Mouse (Mus musculus) thymus, adult 2 months (tissue): Measurements from ENCODE around the gene Gm49336. TPM values are rescaled to one million over a fixed set of nuclear protein-coding genes. Genes with fewer than 3 reads are reported as not detected.

Source experiments
- DNase-seq: peaks from one replicate; pipeline ENCODE4 v3.0.0; 2021
- H3K27ac ChIP-seq: fragments of 200-500 bp; 2 replicates; pipeline ENCODE4 v1.5.1; 2012; ENCODE audit warnings: low read length, control low read depth; ENCODE audit not compliant: control insufficient read depth, insufficient read depth
- H3K27me3 ChIP-seq: fragments of 200-500 bp; 2 replicates; pipeline ENCODE4 v1.6.1; 2012; ENCODE audit warnings: mild to moderate bottlenecking, low read length, moderate library complexity, mixed read lengths; ENCODE audit not compliant: control insufficient read depth, insufficient read depth
- H3K36me3 ChIP-seq: fragments of 200-500 bp; 2 replicates; pipeline ENCODE4 v1.6.1; 2012; ENCODE audit warnings: mild to moderate bottlenecking, low read length, moderate library complexity; ENCODE audit not compliant: control insufficient read depth, insufficient read depth
- H3K4me1 ChIP-seq: fragments of 200-500 bp; replicated peaks from 2 replicates; pipeline ENCODE4 v1.6.1; 2012; ENCODE audit warnings: low read length; ENCODE audit not compliant: control insufficient read depth, insufficient read depth
- H3K4me3 ChIP-seq: fragments of 200-500 bp; 2 replicates; pipeline ENCODE4 v1.5.1; 2012; ENCODE audit warnings: mild to moderate bottlenecking, low read length, control low read depth, moderate library complexity; ENCODE audit not compliant: control insufficient read depth, insufficient read depth
- CTCF ChIP-seq: fragments of 200-500 bp; IDR thresholded peaks from 2 replicates; pipeline ENCODE4 v1.5.1; 2012; ENCODE audit warnings: mild to moderate bottlenecking, control low read depth, low read length, moderate library complexity, borderline replicate concordance; ENCODE audit not compliant: control insufficient read depth, poor library complexity, insufficient read depth; ENCODE audit errors: extremely low read depth
- POLR2A ChIP-seq: fragments of 200-500 bp; IDR thresholded peaks from 2 replicates; pipeline ENCODE4 v1.6.1; 2012; ENCODE audit warnings: mild to moderate bottlenecking, low read length, control low read depth, moderate library complexity; ENCODE audit not compliant: control insufficient read depth, poor library complexity, insufficient read depth; ENCODE audit errors: extremely low read depth
- WGBS: fragments of 180-500 bp; shearing (Covaris S2); methylation state at CpG from one replicate; pipeline ENCODE4 v1.1.7; 2018; 5-methylcytosine and 5-hydroxymethylcytosine counted together
- polyA plus RNA-seq: library from polyadenylated mRNA; depleted of rRNA; stranded (reverse); fragments of >200 nt; gene quantifications from 2 replicates; pipeline ENCODE4 v1.2.3, GENCODE M21; 2012

Gm49336 gene
- polyA plus RNA-seq, 1 experiment, result 29.8 TPM

- Histone ChIP-seq H3K27me3 (no peaks in the 10 kb centered on the region), H3K4me1 (peaks cover 14% of the 10 kb centered on the region), H3K36me3 (no peaks in the 10 kb centered on the region), H3K27ac (no peak overlapping the region), H3K4me3 (no peak overlapping the region)
- DNase-seq, result no peak
- WGBS, result 5% methylated on average over 8 of the region's 8 CpGs
- TF ChIP-seq POLR2A (no peak), CTCF (no peak)
These were observed 941 bp downstream of the Gm49336 start for GRCm38 (mm10) chr14:60250366-60250765.

DNA sequence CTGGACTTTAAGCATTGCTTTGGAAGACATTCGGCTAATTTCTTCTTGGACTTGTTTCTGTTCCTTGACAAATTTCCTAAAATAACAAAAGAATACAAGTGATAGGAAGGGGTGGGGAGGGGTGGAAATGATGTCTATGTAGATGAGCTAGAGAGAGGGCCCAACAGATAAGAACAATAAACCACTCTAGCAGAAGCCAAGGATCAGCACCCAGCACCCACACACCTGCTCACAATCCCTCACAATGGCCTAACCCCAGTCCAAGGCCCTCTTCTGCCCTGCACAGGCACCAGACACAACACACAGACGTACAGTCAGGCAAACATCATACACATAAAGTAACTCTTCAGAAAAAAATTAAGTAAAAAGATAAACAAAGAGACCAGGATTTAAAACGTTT is 12.8 kb downstream of the Gm49336 start:
- Histone ChIP-seq H3K27me3 (no peaks in the 10 kb centered on the region), H3K27ac (no peak overlapping the region), H3K4me1 (no peaks in the 10 kb centered on the region), H3K4me3 (no peak overlapping the region), H3K36me3 (peaks cover 47% of the 10 kb centered on the region)
- 91% methylated on average over 3 of the region's 3 CpGs for WGBS
- TF ChIP-seq POLR2A (no peak), CTCF (no peak)
- no peak for DNase-seq

- no peak overlapping the region for H3K27ac ChIP-seq
- H3K4me1 ChIP-seq, result no peaks in the 10 kb centered on the region
- no peaks in the 10 kb centered on the region for H3K27me3 ChIP-seq
- H3K36me3 ChIP-seq, result peaks cover 32% of the 10 kb centered on the region
- no peak for TF ChIP-seq POLR2A
- TF ChIP-seq CTCF, result no peak
- DNase-seq, result no peak
- 97% methylated on average over 10 of the region's 10 CpGs for WGBS
- H3K4me3 ChIP-seq, result no peak overlapping the region
These were observed 31.4 kb downstream of the Gm49336 start for GRCm38 (mm10) chr14:60219886-60220285.

DNA sequence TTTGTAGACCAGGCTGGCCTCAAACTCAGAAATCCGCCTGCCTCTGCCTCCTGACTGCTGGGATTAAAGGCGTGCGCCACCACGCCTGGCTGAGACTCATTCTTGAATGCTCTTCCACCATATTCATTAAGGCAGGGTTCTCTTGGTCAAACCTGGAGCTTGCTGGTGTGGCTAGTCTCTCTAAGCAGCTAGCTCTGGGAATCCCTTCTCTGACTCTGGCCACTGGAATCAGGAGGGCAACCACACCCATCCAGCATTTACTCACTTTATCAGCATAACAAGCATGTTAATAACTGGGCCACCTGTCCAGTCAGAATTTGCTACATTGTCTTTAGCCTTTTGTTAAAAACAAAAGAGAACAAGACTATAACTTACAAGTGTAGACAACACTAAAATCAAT is 33.7 kb downstream of the Gm49336 start:
- no peaks in the 10 kb centered on the region for H3K4me1 ChIP-seq
- no peak overlapping the region for H3K4me3 ChIP-seq
- no peaks in the 10 kb centered on the region for H3K27me3 ChIP-seq
- H3K36me3 ChIP-seq, result peaks cover 27% of the 10 kb centered on the region
- TF ChIP-seq CTCF, result no peak
- TF ChIP-seq POLR2A, result no peak
- DNase-seq, result no peak
- H3K27ac ChIP-seq, result no peak overlapping the region
- WGBS, result 97% methylated on average over 4 of the region's 4 CpGs

GRCm38 (mm10) chr14:60216125-60216524 is 35.2 kb downstream of the Gm49336 start:
- TF ChIP-seq POLR2A (no peak), CTCF (no peak)
- Histone ChIP-seq H3K27ac (no peak overlapping the region), H3K4me1 (no peaks in the 10 kb centered on the region), H3K27me3 (no peaks in the 10 kb centered on the region), H3K4me3 (no peak overlapping the region), H3K36me3 (peaks cover 19% of the 10 kb centered on the region)
- no peak for DNase-seq
- WGBS, result 93% methylated on average over 1 of the region's 1 CpGs

DNA sequence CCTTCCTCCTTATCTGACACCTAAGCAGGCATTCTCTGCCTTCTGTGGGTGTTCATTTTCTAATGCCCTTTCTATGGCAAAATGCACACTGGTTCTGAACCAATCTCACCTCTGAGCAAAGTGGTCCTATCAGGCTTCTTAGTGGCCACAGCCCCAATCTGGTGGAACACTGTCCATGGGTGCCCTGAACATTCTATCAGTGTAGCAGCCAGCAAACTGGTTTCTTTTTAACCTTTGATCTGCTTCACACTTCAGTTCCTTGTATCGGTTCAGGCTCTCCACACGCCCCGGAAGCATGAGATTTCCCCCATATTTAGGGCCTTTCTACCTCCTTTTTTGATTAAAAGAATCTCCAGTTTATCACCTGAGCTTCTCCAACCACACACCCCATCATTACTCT is 36.3 kb downstream of the Gm49336 start:
- 96% methylated on average over 3 of the region's 3 CpGs for WGBS
- H3K36me3 ChIP-seq, result peaks cover 15% of the 10 kb centered on the region; the same call in 1 of the 2 replicates
- no peak overlapping the region for H3K27ac ChIP-seq
- no peak for DNase-seq
- TF ChIP-seq POLR2A, result no peak
- TF ChIP-seq CTCF, result no peak
- no peak overlapping the region for H3K4me3 ChIP-seq
- H3K27me3 ChIP-seq, result no peaks in the 10 kb centered on the region
- no peaks in the 10 kb centered on the region for H3K4me1 ChIP-seq

- TF ChIP-seq POLR2A (no peak), CTCF (no peak)
- 82% methylated on average over 1 of the region's 1 CpGs for WGBS
- no peak overlapping the region for H3K4me3 ChIP-seq
These were observed 37.3 kb downstream of the Gm49336 start for GRCm38 (mm10) chr14:60214040-60214439.

More at GRCm38 (mm10) chr14:60214040-60214439, 37.3 kb downstream of the Gm49336 start:
- H3K4me1 ChIP-seq, result no peaks in the 10 kb centered on the region
- no peaks in the 10 kb centered on the region for H3K27me3 ChIP-seq
- H3K36me3 ChIP-seq, result peaks cover 8% of the 10 kb centered on the region; the same call in 1 of the 2 replicates
- no peak overlapping the region for H3K27ac ChIP-seq
- DNase-seq, result no peak
